Mouse (Mus musculus) urinary bladder, postnatal 4 days (tissue): ENCODE results near the gene Aagab.

Experiments
- DNase-seq, 2 experiments: peaks; one replicate each; pipeline ENCODE4 v3.0.0; 2021 to 2022; ENCODE audit warnings: low spot score in 2 of 2

The Aagab gene

GRCm38 (mm10) chr9:63672797-63673493 lies 70.5 kb downstream of the Aagab start:
- DNase-seq: peak in 1 of 2 experiments; percentile 57

DNA sequence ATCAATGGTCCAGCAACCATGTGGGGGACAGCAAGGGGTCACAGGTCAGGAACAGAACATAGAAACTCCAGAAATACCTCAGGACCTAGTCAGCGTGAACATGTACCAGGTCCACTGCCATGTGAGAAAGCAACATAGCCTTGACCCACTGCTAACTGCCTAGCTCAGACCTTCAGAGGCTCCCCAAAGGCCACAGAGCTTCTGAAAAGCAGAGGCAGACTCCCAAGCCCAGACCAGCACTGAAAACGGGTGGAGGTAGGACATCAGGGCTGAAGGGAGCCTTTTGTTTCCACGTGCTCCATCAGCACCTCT lies 71.0 kb downstream of the Aagab start:
- no peak for DNase-seq

- DNase-seq: no peak
Measured at GRCm38 (mm10) chr9:63674613-63675012, 72.2 kb downstream of the Aagab start.

DNA sequence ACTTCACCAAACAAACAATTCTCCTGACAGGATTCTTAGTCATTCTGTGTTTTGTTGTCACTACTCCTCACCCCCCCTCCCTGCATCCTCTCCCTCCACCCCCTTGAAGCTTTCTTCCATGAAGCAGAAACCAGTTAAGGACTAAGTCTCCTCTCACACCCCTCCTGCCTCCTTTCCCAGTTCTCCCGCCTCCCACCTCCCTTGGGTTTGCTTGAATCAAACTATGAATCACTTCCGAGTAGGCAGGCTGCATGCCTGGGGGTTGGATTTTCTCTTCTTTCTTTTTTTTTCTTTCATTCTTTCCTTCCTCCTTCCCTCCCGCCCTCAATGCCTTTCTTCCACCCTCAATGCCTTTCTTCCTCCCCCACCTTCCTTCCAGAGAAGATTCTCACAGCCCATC lies 75.2 kb downstream of the Aagab start:
- no peak for DNase-seq

DNA sequence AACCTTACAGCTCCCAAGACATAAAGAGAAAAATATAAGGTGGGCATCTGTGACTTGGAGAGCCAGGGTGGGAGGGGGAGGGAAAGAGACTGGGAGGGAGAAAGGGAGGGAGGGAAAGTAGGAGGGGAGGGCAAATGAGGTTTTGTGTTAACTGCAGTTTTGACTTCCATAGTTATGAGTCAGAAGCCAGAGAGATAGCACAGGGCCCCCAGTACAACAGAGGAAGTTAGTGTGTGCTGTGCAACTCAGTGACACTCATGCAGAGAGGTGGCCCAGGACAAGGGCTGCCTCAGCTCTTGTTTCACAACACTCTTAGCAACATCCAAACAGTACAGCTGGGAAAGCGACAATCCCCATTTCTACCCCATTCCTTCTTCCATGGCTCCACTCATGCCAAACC lies 75.6 kb downstream of the Aagab start:
- no peak for DNase-seq

- no peak for DNase-seq
Measured at GRCm38 (mm10) chr9:63682301-63682700, 79.8 kb downstream of the Aagab start.

- no peak for DNase-seq
Measured at GRCm38 (mm10) chr9:63682943-63683342, 80.5 kb downstream of the Aagab start.

GRCm38 (mm10) chr9:63684277-63684676 lies 81.8 kb downstream of the Aagab start:
- no peak for DNase-seq

GRCm38 (mm10) chr9:63685352-63685751 lies 82.9 kb downstream of the Aagab start:
- no peak for DNase-seq

DNA sequence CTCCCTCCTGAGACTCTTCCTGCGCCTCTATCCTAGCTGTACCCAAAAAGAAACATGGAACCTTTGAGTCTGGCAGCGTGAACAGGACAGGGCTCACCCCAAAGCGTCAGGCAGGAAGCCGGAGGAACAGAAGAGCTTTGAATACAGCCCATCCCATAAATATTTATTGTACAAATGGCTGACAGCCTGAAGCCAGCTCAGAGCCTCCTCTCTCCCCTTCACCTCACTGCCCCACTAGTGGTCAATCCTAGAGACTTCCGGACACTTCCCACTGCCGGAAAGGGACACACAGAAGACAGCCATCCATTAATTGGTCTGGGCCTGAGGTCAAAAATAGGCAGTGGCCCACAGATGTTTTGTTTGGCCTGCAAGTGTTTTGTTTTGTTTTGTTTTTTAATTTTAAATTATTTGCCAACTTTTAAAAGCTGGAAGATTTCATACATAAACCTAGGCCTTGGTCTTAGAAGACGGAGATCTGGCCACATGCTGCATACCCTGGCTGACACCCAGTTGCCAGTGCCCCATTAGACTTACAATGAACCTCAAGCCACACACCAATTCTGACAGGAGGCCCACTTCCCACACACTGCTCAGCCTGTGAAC lies 85.1 kb downstream of the Aagab start:
- DNase-seq: no peak

- no peak for DNase-seq
Measured at GRCm38 (mm10) chr9:63690511-63690910, 88.1 kb downstream of the Aagab start.

GRCm38 (mm10) chr9:63691960-63692359 lies 89.5 kb downstream of the Aagab start:
- DNase-seq: no peak
